Mouse (Mus musculus) CH12.LX (cell line): ENCODE measurements around the gene Usp12. TPM values are rescaled to one million over a fixed set of nuclear protein-coding genes. Genes with fewer than 3 reads are reported as not detected.

Source experiments
- DNase-seq: peaks from one replicate; pipeline ENCODE4 v3.0.0-alpha.2; 2013; ENCODE audit errors: extremely low read depth
- H3K27ac ChIP-seq: 2 replicates; pipeline ENCODE4 v1.5.1; 2012; ENCODE audit warnings: low read depth, mild to moderate bottlenecking, control low read depth, moderate library complexity; ENCODE audit not compliant: insufficient read depth
- H3K27me3 ChIP-seq: replicated peaks from 2 replicates; pipeline ENCODE3; 2012; ENCODE audit warnings: inconsistent platforms
- H3K36me3 ChIP-seq, 2 experiments: replicated peaks in 1 of 2; 2 replicates each; pipeline versions ENCODE3 to v1.6.1; 2012; ENCODE audit warnings: inconsistent platforms in 1 of 2, low read length in 1 of 2, mild to moderate bottlenecking in 1 of 2, mixed read lengths in 1 of 2, moderate library complexity in 1 of 2; ENCODE audit not compliant: control insufficient read depth in 1 of 2, insufficient read depth in 1 of 2
- H3K4me1 ChIP-seq, 2 experiments: 2 replicates each; pipeline ENCODE4 v1.6.1; 2012; ENCODE audit warnings: inconsistent platforms in 1 of 2, moderate library complexity in 1 of 2; ENCODE audit not compliant: insufficient read depth in 2 of 2, control insufficient read depth in 1 of 2
- H3K4me2 ChIP-seq: 2 replicates; pipeline ENCODE4 v1.6.1; 2012; ENCODE audit warnings: low read depth, mild to moderate bottlenecking, control low read depth; ENCODE audit not compliant: poor library complexity, insufficient read depth, severe bottlenecking
- H3K4me3 ChIP-seq, 3 experiments: fragments of 150-350 bp in 1 of 3; sonication (generic) in 1 of 3; replicated peaks in 1 of 3; 2 replicates each; pipeline versions ENCODE3 to v1.5.1; 2011 to 2012; ENCODE audit warnings: low read depth in 2 of 3, low read length in 2 of 3, mild to moderate bottlenecking in 2 of 3, moderate library complexity in 2 of 3, control low read depth in 1 of 3, improper control_type of control experiment in 1 of 3, inconsistent platforms in 1 of 3, mixed read lengths in 1 of 3; ENCODE audit not compliant: poor library complexity in 1 of 3
- H3K79me2 ChIP-seq: replicated peaks from 2 replicates; pipeline ENCODE4 v1.6.1; 2012; ENCODE audit warnings: mild to moderate bottlenecking, moderate library complexity; ENCODE audit not compliant: control insufficient read depth, poor library complexity, insufficient read depth, severe bottlenecking; ENCODE audit errors: extremely low read depth
- H3K9ac ChIP-seq: 2 replicates; pipeline ENCODE4 v1.6.1; 2012; ENCODE audit warnings: low read depth, mild to moderate bottlenecking, control low read depth, moderate library complexity; ENCODE audit not compliant: insufficient read depth
- H3K9me3 ChIP-seq: replicated peaks from 2 replicates; pipeline ENCODE3; 2012; ENCODE audit warnings: low read length, inconsistent platforms, mixed read lengths
- BHLHE40 ChIP-seq: IDR thresholded peaks from 2 replicates; pipeline ENCODE4 v1.6.1; 2011; ENCODE audit warnings: mild to moderate bottlenecking, low read depth, low read length, improper control_type of control experiment
- CTCF ChIP-seq, 2 experiments: IDR thresholded peaks in 1 of 2; conservative IDR thresholded peaks in 1 of 2; 2 replicates each; pipeline ENCODE4 v1.5.1; 2011 to 2012; ENCODE audit warnings: low read depth in 2 of 2, low read length in 2 of 2, improper control_type of control experiment in 1 of 2, inconsistent platforms in 1 of 2, mild to moderate bottlenecking in 1 of 2, moderate library complexity in 1 of 2
- ETS1 ChIP-seq: conservative IDR thresholded peaks from 2 replicates; pipeline ENCODE4 v1.6.1; 2012; ENCODE audit warnings: low read depth, mild to moderate bottlenecking, inconsistent platforms, low read length, improper control_type of control experiment, moderate library complexity
- GABPA ChIP-seq: IDR thresholded peaks from 2 replicates; pipeline ENCODE4 v1.6.1; 2012; ENCODE audit warnings: low read depth, low read length, improper control_type of control experiment, inconsistent platforms; ENCODE audit not compliant: insufficient replicate concordance
- HCFC1 ChIP-seq: IDR thresholded peaks from 2 replicates; pipeline ENCODE4 v1.6.1; 2012; ENCODE audit warnings: low read depth, mild to moderate bottlenecking, inconsistent platforms, low read length, improper control_type of control experiment
- IRF4 ChIP-seq: IDR thresholded peaks from 2 replicates; pipeline ENCODE4 v1.6.1; 2014; ENCODE audit warnings: low read depth, mild to moderate bottlenecking, inconsistent platforms, low read length, improper control_type of control experiment
- JUN ChIP-seq: IDR thresholded peaks from 2 replicates; pipeline ENCODE4 v1.6.1; 2011; ENCODE audit warnings: low read depth, mild to moderate bottlenecking, low read length, improper control_type of control experiment, moderate library complexity; ENCODE audit not compliant: insufficient read depth
- JUND ChIP-seq: conservative IDR thresholded peaks from 2 replicates; pipeline ENCODE4 v1.6.1; 2011; ENCODE audit warnings: low read depth, low read length, improper control_type of control experiment
- KAT2A ChIP-seq: IDR thresholded peaks from 2 replicates; pipeline ENCODE4 v1.6.1; 2012; ENCODE audit warnings: low read length, improper control_type of control experiment, inconsistent platforms; ENCODE audit not compliant: insufficient replicate concordance
- MAZ ChIP-seq: IDR thresholded peaks from 2 replicates; pipeline ENCODE4 v1.6.1; 2012; ENCODE audit warnings: low read depth, mild to moderate bottlenecking, inconsistent platforms, low read length, improper control_type of control experiment, moderate library complexity
- MEF2A ChIP-seq: IDR thresholded peaks from 2 replicates; pipeline ENCODE4 v1.6.1; 2014; ENCODE audit warnings: low read depth, mild to moderate bottlenecking, inconsistent platforms, low read length, improper control_type of control experiment, borderline replicate concordance
- MXI1 ChIP-seq: IDR thresholded peaks from 2 replicates; pipeline ENCODE4 v1.6.1; 2011; ENCODE audit warnings: mild to moderate bottlenecking, low read depth, low read length, improper control_type of control experiment
- MYC ChIP-seq: IDR thresholded peaks from 2 replicates; pipeline ENCODE4 v1.6.1; 2011; ENCODE audit warnings: low read depth, mild to moderate bottlenecking, improper control_type of control experiment, low read length
- NELFE ChIP-seq: IDR thresholded peaks from 2 replicates; pipeline ENCODE4 v1.6.1; 2011; ENCODE audit warnings: low read depth, low read length, improper control_type of control experiment
- NRF1 ChIP-seq: IDR thresholded peaks from 2 replicates; pipeline ENCODE4 v1.6.1; 2014; ENCODE audit warnings: low read depth, mild to moderate bottlenecking, inconsistent platforms, low read length, improper control_type of control experiment, moderate library complexity
- PAX5 ChIP-seq: IDR thresholded peaks from 2 replicates; pipeline ENCODE4 v1.6.1; 2012; ENCODE audit warnings: low read length, inconsistent platforms, mixed read lengths
- POLR2AphosphoS2 ChIP-seq: IDR thresholded peaks from 2 replicates; pipeline ENCODE4 v1.6.1; 2011; ENCODE audit warnings: low read depth, low read length, improper control_type of control experiment
- RCOR1 ChIP-seq: conservative IDR thresholded peaks from 2 replicates; pipeline ENCODE4 v1.6.1; 2012; ENCODE audit warnings: low read depth, mild to moderate bottlenecking, inconsistent platforms, low read length, improper control_type of control experiment
- SIN3A ChIP-seq: IDR thresholded peaks from 2 replicates; pipeline ENCODE4 v1.6.1; 2012; ENCODE audit warnings: low read length, improper control_type of control experiment, inconsistent platforms
- TBP ChIP-seq: conservative IDR thresholded peaks from 2 replicates; pipeline ENCODE4 v1.6.1; 2011; ENCODE audit warnings: low read depth, low read length, improper control_type of control experiment
- UBTF ChIP-seq: IDR thresholded peaks from 2 replicates; pipeline ENCODE4 v1.6.1; 2012; ENCODE audit warnings: low read depth, mild to moderate bottlenecking, inconsistent platforms, low read length, improper control_type of control experiment, moderate library complexity
- ZMIZ1 ChIP-seq: IDR thresholded peaks from 2 replicates; pipeline ENCODE4 v1.6.1; 2012; ENCODE audit warnings: low read depth, mild to moderate bottlenecking, inconsistent platforms, low read length, improper control_type of control experiment
- ZNF384 ChIP-seq: IDR thresholded peaks from 2 replicates; pipeline ENCODE4 v1.6.1; 2012; ENCODE audit warnings: low read depth, low read length, improper control_type of control experiment, inconsistent platforms
- dilution Hi-C: fragments of 300-500 bp; cut with MboI; formaldehyde crosslinking; loops from 2 replicates; pipeline ENCODE4 v1.14.3; 2020; ENCODE audit warnings: low sequenced_read_pairs; ENCODE audit not compliant: extremely low pct_unique_long_range_greater_than_20kb, extremely low pct_ligation_motif_present
- in situ Hi-C: fragments of 300-500 bp; cut with MboI; formaldehyde crosslinking; loops from 3 replicates; pipeline ENCODE4 v1.14.3; 2019; ENCODE audit warnings: low sequenced_read_pairs, low pct_ligation_motif_present, low pct_unique_long_range_greater_than_20kb, mixed read lengths
- polyA plus RNA-seq: library from polyadenylated mRNA; unstranded; fragments of >175 nt; gene quantifications from 2 replicates; pipeline ENCODE4 v1.2.1, GENCODE M21; 2012; ENCODE audit warnings: low read depth; ENCODE audit not compliant: insufficient read length
- total RNA-seq, 2 experiments: library from RNA; depleted of rRNA; stranded (reverse); fragments of 300-350 nt in 1 of 2; fragments of >200 nt in 1 of 2; gene quantifications; 2 replicates each; pipeline ENCODE4 v1.2.3; 2012 to 2014

The Usp12 gene
- total and polyA plus RNA-seq, 3 experiments, result 7.8 to 17.8 (median 10.1) TPM

GRCm38 (mm10) chr5:146771982-146772381 lies 22.8 kb downstream of the Usp12 start:
- Histone ChIP-seq H3K79me2 (no peaks in the 10 kb centered on the region), H3K27me3 (no peaks in the 10 kb centered on the region), H3K4me3 (no peak overlapping the region), H3K4me2 (no peak overlapping the region), H3K4me1 (peaks cover 2 to 43% of the 10 kb centered on the region in 2 experiments; a peak in 3 of 4 replicates), H3K27ac (no peak overlapping the region)
- in situ Hi-C loops (no loop called here), dilution Hi-C loops (no loop called here)
- DNase-seq, result peak; percentile 33
- TF ChIP-seq IRF4, result no peak
- TF ChIP-seq ETS1, result no peak
- TF ChIP-seq JUND, result no peak
- TF ChIP-seq NELFE, result no peak
- TF ChIP-seq MEF2A, result no peak
- no peak for TF ChIP-seq RCOR1
- TF ChIP-seq POLR2AphosphoS2, result no peak
- TF ChIP-seq, all 38 proteins: peak for 0
- Histone ChIP-seq H3K9me3 (peaks cover 3% of the 10 kb centered on the region), H3K36me3 (peaks cover 0 to 43% of the 10 kb centered on the region in 2 experiments), H3K9ac (no peak overlapping the region)

DNA sequence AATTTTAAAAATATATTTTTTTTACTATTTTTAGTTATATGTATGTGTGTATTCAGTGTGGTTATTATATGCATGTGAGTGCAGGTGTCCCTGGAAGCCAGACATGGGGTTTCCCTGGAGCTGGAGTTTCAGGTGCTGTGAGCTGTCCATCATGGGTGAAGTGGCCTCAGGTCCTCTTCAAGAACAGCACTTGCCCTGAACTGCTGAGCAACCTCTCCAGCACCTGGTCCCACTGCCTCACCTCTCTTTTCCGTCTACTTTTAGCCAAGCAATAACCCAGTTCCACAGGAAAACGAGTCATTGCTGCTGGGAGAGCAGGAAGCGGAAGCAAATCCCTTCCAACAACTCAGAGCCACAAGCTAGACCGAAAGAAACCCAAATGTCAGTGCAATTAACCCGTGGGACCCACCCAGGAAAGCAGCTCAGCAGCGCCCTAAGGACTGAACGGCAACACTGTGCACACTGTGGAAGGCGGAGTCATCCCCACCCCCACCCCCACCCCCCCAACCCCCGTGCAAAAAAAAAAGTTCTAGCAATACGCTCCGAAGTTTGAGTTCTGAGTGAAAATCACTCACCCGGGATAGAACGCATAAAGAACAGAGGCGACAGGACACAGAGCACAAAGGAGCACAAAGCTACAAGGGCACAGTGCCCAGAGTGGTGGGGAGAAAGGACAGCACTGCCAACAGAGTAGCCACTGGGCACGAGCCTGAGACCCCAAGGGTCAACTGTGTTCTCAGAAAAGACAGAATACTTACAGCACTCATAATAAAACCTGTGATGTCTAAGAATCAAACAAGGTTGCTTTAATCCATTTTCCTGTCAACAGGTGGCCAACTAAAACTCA lies 24.6 kb downstream of the Usp12 start:
- Histone ChIP-seq H3K79me2 (no peaks in the 10 kb centered on the region), H3K27me3 (no peaks in the 10 kb centered on the region), H3K27ac (no peak overlapping the region), H3K4me3 (no peak overlapping the region), H3K4me1 (peaks cover 2 to 35% of the 10 kb centered on the region in 2 experiments; a peak in 3 of 4 replicates), H3K9ac (no peak overlapping the region), H3K4me2 (no peak overlapping the region), H3K9me3 (peaks cover 3% of the 10 kb centered on the region)
- in situ Hi-C loops, result no loop called here
- dilution Hi-C loops, result no loop called here
- no peak for DNase-seq
- no peak for TF ChIP-seq BHLHE40
- TF ChIP-seq TBP, result no peak
- no peak for TF ChIP-seq UBTF
- no peak for TF ChIP-seq CTCF (conservative IDR thresholded peaks at IDR 0.05 in 1 of 2, IDR thresholded peaks at IDR 0.05 in 1 of 2; ENCODE audit: low read depth in 2 of 2, low read length in 2 of 2)
- TF ChIP-seq PAX5, result no peak
- TF ChIP-seq ZNF384, result no peak
- no peak for TF ChIP-seq ZMIZ1
- no peak for TF ChIP-seq JUN
- TF ChIP-seq HCFC1, result no peak
- TF ChIP-seq MYC, result no peak
- no peak for TF ChIP-seq KAT2A
- TF ChIP-seq NRF1, result no peak
- no peak for TF ChIP-seq SIN3A
- TF ChIP-seq GABPA, result no peak
- no peak for TF ChIP-seq MAZ
- TF ChIP-seq ETS1, result no peak
- no peak for TF ChIP-seq MXI1
- TF ChIP-seq RCOR1, result no peak
- TF ChIP-seq, all 38 proteins: peak for 0
- H3K36me3 ChIP-seq, result peaks cover 0 to 45% of the 10 kb centered on the region in 2 experiments
